9 mouse cellular contexts compared by ENCODE assay signal in the genomic region with DNA sequence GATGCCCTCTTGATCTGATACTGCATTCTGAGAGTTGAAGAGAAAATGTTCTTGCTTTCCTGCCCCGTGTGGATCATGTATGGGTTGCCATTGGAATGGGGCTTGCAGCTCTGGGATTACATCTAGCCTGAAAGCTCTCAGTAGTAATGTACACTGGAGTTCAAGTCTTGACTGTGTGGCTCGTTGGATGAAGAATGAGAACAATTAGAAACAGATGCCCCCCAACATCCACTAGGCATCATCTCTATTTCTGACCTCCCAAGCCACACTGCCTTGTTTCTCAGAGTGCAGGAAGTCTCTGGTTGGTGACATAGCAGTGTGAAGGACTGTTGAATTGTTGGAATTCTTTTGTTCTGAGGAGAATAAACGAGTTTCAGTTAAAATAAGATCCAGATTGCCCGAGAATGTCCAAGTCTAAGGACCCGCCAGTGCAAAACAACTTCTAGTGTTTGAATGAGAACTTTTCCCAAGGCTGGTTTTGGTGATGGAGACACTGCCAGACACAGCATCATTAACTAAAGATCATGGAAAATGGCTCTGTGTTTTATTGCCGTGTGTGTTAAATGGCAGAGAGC.
DNase-seq lines count a peak whose midpoint lies in the region; ATAC-seq lines count a peak whose summit lies in the region.
"Had no signal": no experiment of that assay in that cellular context is flagged by ENCODE, and none has a peak within 500 bp of the region (broad histone marks: within the 10 kb centered on the region; RNA-seq: fewer than 3 reads in every experiment).

No protein-coding gene starts in this region.

- whole genome bisulfite sequencing in heart, embryonic 15.5 days: 47% methylated on average over 6 of the region's 6 CpGs
- WGBS in limb, embryonic 10.5 days: 40% methylated on average over 6 of the region's 6 CpGs

- no peak overlapping the region for H3K9ac ChIP-seq in heart, embryonic 15.5 days
- H3K9ac ChIP-seq: lung, embryonic 14.5 days had no signal

- no peak overlapping the region for H3K4me3 ChIP-seq in heart, embryonic 15.5 days
- H3K4me3 ChIP-seq in brown adipose tissue, adult 24 weeks (ENCODE audit: insufficient read depth, low read depth, low read length): no peak overlapping the region
- no peak overlapping the region for H3K4me3 ChIP-seq in limb, embryonic 10.5 days

- no peak overlapping the region for H3K4me2 ChIP-seq in heart, embryonic 15.5 days
- H3K4me2 ChIP-seq: lung, embryonic 14.5 days had no signal

- no peaks in the 10 kb centered on the region for H3K9me3 ChIP-seq in heart, embryonic 15.5 days (replicated peaks)
- H3K9me3 ChIP-seq in limb, embryonic 10.5 days (replicated peaks): no peaks in the 10 kb centered on the region

- peaks cover 13% of the 10 kb centered on the region for H3K4me1 ChIP-seq in heart, embryonic 15.5 days (replicated peaks)
- H3K4me1 ChIP-seq in brown adipose tissue, adult 24 weeks (ENCODE audit: control insufficient read depth, insufficient read depth, insufficient read length, low read length): peaks cover 12% of the 10 kb centered on the region; the same call in 1 of the 2 replicates
- H3K4me1 ChIP-seq in limb, embryonic 10.5 days: peaks cover 55% of the 10 kb centered on the region

- H3K27me3 ChIP-seq in heart, embryonic 15.5 days: no peaks in the 10 kb centered on the region
- peaks cover 6% of the 10 kb centered on the region; the same call in 1 of the 2 replicates for H3K27me3 ChIP-seq in limb, embryonic 10.5 days (ENCODE audit: low read depth, poor library complexity, severe bottlenecking)

- DNase-seq in heart, postnatal 4 days: no peak
- DNase-seq in 3T3-L1 (ENCODE audit: low read depth, low spot score): peak; percentile 70
- no peak for DNase-seq in limb, embryonic 10.5 days (ENCODE audit: low spot score)
- no peak for DNase-seq in right cerebral cortex, postnatal 25 days
- DNase-seq in left cerebral cortex, postnatal 25 days (ENCODE audit: low spot score in 2 of 2): no peak
- DNase-seq: cerebellum, adult 11-12 months had no signal

- intact Hi-C loops in left cerebral cortex, postnatal 25 days (cut with DNase I): no loop called here

- ATAC-seq in heart, embryonic 15.5 days (replicated peaks; ENCODE audit: insufficient number of reproducible peaks, insufficient read depth, low FRiP score, low read depth): no peak

- no peaks in the 10 kb centered on the region for H3K36me3 ChIP-seq in heart, embryonic 15.5 days
- no peaks in the 10 kb centered on the region for H3K36me3 ChIP-seq in limb, embryonic 10.5 days

- peak overlapping the region; percentile 57 for H3K27ac ChIP-seq in heart, embryonic 15.5 days
- H3K27ac ChIP-seq in brown adipose tissue, adult 24 weeks (replicated peaks; ENCODE audit: low read depth, low read length): 0 out of 2 replicates have a peak overlapping the region, but pooled peaks have one; percentile 2
- peak overlapping the region; percentile 71 for H3K27ac ChIP-seq in limb, embryonic 10.5 days

Comparison
In these comparisons a context has a peak if more than half of its experiments do, and no peak if none do; other contexts are left out.
1. H3K27ac ChIP-seq: peak in every context shown above with its lines; median percentile 71 in limb, embryonic 10.5 days; 57 in heart, embryonic 15.5 days; 2 in brown adipose tissue, adult 24 weeks.